Mouse (Mus musculus) leukemia stem cell, adult 10-12 weeks (primary cell): Measurements from ENCODE around the gene Eno1. TPM values are rescaled to one million over a fixed set of nuclear protein-coding genes. Genes with fewer than 3 reads are reported as not detected.

Experiments used
- polyA plus RNA-seq: library from polyadenylated mRNA; stranded (reverse); fragments of >175 nt; gene quantifications from 2 replicates; pipeline ENCODE4 v1.2.3, GENCODE M21; 2012; ENCODE audit warnings: low replicate concordance

Eno1 gene
- 40.4 and 548 TPM in 2 replicates for polyA plus RNA-seq

GRCm38 (mm10) chr4:150236521-150237481, at the start of gene Eno1:
Eno1 (plus strand) TSS chr4:150236721.

GRCm38 (mm10) chr4:150201232-150201631, 35.3 kb upstream of the Eno1 start, which contains the start of gene Car6:
Car6 (minus strand) TSS chr4:150201332.

GRCm38 (mm10) chr4:150281018-150281761, 44.7 kb downstream of the Eno1 start, which contains the start of gene Rere:
Rere (plus strand) TSS chr4:150281646.

Other genes starting within 250 kb of the Eno1 start
- gene H6pd, start 227.7 kb upstream of the Eno1 start, polyA plus RNA-seq, result 5.5 and 10.4 TPM in 2 replicates
- 0.66 and 0.69 TPM in 2 replicates for gene Gpr157, start 149.4 kb upstream of the Eno1 start, polyA plus RNA-seq
- not detected in 2 replicates for gene Slc2a5, start 117.4 kb upstream of the Eno1 start, polyA plus RNA-seq
- not detected in 2 replicates for gene Slc2a7, start 87.7 kb upstream of the Eno1 start, polyA plus RNA-seq
- not detected in 2 replicates for gene Car6, start 35.4 kb upstream of the Eno1 start, polyA plus RNA-seq
- gene Rere, start 44.9 kb downstream of the Eno1 start, polyA plus RNA-seq, result 257 and 444 TPM in 2 replicates